Mouse (Mus musculus): ENCODE results near the gene Mical2.

The Mical2 gene

DNA sequence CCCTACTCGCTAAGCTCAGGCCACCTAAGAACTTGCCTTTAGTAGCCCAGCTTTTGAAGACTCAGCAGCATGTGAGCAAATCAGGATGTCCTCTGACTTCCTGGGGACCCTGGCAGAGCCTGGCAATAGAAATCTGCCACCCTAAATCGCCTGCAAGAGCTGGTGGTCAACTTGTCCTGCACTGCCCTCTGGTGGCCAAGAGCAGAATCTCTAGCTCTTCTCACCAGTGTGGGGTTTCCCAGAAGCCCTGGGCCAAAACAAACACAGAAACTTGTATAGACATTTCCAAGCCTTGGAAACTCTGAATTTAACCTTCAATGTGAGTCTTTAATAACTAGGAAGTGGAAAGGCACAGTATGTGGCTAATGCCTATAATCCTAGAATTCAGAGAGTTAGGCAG is 143.4 kb downstream of the Mical2 start:
- DNase-seq = peak; percentile 89

DNA sequence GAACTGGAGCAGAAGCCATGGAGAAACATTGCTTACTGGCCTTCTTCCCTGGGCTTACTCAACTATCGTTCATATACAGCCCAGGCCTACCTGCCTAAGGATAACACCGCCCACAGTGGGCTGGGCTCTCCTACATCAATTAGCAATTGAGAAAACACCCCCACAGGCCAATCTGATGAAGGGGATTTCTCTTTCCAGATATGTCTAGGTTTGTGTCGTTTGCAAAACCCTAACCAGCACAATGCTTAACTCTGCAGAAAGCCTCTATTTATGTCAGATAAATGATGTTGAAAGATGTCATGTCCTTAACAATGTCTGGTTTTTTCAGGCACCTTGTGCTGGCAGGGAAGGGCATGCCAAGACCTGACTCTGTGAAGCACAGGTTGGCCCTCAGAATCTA is 144.3 kb downstream of the Mical2 start:
- no peak for DNase-seq

DNA sequence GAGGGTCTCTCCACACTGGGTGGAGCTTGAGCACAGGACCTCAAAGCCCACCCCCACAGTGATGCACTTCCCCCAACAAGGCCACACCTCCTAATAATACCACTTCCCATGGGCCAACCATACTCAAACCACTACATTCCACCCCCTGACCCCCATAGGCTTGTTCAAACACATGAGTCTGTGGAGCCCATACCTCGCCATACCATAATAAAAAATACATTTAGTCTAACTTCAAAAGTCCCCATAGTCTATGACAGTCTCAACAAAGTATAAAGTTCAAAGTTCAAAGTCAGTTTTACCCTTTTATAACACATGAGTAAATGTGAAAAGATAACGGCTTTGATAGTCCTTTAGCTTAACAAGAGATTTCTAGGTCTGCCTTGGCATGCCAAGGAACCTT is 145.7 kb downstream of the Mical2 start:
- DNase-seq = no peak

DNA sequence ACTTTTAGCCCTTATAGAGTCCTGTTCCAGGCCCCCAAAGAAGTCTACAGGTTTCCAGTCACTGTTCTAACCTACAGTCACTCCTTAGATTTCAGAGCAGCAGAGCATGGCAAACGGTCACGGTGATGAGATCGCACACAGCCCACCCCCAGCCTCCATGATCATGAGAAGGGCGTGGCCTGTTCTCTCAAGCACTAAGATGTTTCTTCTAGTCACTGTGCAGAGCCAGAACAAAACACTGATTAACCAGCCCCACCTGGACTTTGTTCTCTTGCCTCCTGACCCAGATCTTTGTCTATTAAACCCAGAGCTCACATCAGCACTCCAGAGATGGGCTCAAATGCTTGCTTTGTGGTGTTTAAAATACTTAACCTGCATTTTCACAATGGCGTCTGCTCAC is 148.4 kb downstream of the Mical2 start:
- no peak for DNase-seq

DNA sequence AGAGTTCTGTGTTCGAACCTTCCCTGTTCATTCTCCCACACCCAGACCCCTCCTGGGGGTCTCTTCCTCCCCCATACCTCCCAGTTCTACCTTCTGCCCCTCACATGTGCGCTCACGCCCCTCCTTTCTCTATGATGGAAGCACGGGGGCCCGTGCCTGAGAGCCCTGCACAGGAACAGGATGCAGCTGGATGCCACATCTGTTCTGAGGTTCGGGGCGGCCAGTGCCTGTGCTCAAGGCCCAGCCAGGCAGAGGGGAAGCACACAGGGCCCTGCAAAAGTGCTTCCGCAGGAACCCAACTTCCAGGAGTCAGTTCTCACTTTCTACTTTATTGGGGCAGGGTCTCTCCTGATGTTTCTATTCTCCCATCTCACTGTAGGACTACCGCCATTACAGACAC is 149.4 kb downstream of the Mical2 start:
- DNase-seq = no peak

DNA sequence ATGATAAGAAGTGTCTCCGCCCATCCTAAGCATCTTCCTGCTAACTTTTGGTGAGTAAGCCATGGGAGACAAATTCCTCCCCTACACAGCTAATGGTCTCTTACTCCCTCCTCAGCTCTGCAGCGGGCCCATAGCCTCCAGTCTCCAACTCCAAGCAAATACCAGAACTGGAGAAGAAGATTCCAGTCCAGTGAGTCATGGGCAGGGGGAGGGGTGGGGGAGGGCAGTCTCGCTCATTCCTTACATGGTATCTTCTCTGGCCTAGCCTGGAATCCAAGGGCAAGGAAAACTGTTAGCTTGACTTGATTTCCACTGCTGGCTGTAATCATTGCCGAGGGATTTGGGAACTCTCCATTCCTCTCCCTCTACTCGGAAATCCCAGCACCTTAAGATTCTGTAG is 150.2 kb downstream of the Mical2 start:
- no peak for DNase-seq

DNA sequence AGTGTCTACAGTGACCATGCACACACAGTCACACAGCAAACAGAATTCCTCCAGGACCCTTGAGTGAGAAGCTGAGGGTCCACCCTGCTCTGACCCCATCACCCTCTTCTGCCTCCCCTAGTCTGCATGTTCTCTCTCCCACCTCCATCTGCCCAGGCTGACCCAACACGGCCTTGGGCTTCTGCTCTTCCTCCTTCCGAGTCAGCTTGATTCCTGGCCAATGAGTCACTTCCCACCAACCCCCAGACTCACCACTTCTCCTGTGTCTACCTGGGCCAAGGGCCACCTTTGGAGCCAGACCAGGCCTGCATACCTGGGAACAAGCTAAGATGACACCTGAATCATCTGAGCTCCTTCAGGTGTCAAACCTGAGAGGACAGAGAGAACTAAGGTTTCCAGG is 151.0 kb downstream of the Mical2 start:
- no peak for DNase-seq

DNA sequence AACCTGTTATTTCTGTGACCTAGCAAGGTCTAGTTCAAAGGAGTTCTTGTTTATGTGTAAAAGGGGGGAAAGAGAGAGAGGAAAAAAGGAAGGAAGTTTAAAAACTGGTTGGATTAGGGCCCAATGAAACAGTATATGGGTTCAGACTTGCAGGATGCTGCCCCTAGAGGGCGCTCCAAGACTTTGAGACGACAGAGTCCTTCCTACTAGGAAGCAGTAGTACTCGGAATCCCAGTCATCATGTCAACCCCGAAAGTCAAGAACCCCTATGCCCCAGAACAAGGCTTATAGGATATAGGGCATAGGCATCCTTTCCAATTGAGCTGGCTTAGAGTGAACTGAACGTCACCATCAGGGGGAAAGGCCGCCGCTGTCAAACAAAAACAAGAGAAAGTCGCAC is 151.7 kb downstream of the Mical2 start:
- DNase-seq = peak; percentile 86

DNA sequence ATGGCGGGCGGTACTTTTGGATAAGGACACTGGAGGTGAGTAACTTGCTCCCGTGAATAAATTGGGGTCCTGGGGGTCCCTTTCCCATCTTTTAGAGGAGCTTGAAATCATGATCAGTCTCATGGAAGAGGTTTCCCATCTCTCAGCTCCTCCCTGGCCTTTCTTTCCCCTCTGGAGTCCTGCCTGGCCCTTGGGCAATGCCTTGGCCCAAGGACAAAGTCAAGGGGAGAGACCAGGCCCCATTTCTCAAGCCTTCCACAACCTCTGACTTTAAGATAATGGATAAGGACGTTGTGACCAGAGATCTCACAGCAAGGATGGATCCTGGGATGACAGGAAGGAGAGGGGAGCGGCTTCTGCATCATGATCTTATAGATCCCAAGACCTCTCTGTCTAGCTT is 152.4 kb downstream of the Mical2 start:
- no peak for DNase-seq

DNA sequence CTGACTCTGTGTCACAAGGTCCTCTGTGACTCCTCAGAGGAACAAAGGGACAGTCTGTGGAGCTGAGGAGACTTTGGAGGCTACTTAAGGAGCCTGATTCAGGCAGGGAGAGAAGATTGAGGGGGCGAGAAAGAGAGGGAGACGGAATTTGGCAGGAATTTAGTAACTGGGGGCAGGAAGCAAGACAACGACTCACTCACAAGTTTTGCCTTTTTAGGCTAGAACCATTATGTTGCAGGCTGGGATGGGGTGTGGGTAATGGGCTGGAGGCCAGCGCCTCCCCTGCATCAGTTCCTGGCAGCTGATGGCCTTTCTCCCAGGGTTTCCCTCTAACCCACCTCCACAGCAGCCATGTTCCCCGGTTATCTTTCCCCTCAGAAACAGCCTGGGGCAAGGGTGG is 152.8 kb downstream of the Mical2 start:
- DNase-seq = no peak

DNA sequence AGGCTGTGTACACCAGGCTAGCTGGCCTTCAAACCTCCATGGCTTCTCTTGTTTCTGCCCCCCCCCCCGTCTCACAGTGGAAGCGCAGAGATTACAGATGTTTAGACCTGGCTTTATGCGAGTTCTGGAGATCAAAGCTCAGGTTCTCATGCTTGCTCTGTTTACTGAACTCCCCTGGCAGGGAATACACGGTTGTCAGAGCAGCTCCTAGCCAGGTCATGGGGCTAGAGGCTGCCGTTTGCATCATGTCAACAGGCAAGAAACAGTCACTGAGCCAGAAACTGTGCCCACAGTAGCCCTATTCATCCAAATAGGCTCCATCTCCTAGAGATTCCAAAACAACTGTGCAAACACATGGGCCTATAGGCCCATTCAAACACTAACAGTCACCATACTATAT is 160.9 kb downstream of the Mical2 start:
- DNase-seq = no peak

DNA sequence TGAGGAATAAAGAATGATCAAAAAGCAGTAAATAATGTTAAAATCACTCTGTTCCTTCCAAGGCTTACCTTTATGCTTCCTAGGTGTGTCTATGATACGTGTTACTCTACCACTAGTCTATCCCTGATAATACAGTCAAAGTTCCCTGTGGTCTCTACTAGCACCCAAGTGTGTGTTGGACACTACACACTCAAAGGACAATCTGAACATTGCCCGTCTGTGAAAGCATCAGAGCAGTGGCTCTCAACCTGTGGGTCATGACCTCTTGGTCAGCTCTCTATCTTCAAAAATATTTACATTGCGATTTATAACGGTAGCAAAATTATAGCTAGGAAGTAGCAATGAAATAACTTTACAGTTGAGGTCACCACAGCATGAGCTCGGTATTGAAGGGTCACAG is 162.2 kb downstream of the Mical2 start:
- DNase-seq = no peak

DNA sequence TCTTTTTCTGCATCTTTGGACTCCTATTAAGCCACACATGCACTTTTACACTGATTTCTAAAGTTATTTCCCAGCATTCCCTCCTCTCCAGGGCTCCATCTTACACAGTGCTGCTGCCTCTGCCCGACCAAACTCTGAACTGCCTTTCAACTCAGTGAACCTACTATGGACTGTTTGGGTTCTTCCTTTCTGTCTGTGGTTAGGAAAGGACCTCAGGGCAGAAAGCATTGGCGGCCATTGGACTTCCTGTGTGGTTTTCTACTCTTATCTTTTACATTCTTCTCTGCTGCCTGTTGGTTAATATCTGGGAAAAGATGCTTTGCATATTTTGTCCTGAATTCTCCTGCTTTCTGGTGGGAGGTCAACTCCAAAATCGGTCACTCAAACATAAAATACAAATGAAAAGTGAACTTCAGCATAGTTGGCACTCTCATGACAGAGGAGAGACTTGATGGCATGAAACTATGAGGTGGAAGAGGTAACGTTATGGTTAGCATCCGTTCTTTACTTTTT is 162.8 kb downstream of the Mical2 start:
- DNase-seq = no peak

DNA sequence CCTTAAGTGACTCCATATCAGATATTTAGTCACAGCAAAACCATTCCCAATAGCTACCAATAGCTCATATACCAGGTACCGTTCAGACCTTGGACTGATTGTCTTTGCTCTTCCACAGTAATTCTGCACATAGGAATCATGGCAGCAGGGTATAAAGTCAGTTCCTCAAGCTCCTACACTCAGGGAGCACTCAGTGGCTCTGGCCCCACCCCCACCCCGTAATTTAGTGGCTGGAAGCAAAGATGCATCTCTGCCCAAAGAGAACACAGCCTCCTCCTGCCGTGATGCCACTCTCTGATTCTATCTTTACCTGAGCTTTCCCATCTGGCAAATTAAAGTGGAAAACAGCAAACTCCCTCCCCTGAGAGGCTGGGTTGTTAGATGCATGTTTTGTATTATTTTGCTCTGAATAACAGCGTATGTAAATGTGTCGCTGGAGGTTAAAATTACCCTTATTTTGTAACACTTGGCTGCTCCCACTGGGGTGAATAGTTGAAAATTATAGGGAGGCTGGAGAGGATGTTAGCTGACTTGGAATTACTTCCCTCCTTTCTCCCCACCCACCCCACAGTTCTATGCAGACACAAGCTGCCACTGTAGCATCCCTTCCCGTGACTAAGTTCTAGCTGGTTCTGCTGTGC is 164.1 kb downstream of the Mical2 start:
- DNase-seq = no peak

DNA sequence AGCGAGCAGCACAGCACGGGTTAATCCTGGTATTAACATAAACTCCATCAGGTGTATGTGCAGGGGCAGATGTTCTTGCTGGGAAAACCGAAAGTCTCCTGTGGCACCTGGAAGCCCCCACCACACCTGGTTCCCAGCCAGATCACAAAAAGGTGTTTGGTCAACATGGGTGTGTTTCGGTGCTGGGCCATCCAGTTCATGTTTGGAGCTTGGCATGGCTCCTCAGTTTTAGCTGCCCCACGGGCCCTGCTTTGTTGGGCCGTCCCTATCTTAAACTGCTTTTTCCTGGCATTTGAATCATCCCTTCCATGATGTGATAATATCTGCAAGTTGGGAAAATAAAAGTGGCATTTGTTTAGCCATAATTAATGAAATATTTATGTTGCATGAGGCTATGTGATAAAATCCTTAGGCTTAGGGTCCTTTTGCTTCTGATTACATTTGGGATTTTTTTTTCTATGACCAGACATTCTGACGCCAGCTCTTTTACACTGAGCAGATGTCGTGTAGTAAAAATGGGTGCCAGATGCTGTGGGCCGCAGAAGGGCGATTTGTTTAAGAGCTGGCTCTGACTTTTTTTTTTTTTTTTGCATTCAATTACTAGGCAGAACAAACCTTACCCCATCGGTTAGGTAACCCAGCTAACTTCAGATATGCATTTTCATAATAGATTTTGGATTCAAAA is 164.7 kb downstream of the Mical2 start:
- DNase-seq = peak; percentile 41

DNA sequence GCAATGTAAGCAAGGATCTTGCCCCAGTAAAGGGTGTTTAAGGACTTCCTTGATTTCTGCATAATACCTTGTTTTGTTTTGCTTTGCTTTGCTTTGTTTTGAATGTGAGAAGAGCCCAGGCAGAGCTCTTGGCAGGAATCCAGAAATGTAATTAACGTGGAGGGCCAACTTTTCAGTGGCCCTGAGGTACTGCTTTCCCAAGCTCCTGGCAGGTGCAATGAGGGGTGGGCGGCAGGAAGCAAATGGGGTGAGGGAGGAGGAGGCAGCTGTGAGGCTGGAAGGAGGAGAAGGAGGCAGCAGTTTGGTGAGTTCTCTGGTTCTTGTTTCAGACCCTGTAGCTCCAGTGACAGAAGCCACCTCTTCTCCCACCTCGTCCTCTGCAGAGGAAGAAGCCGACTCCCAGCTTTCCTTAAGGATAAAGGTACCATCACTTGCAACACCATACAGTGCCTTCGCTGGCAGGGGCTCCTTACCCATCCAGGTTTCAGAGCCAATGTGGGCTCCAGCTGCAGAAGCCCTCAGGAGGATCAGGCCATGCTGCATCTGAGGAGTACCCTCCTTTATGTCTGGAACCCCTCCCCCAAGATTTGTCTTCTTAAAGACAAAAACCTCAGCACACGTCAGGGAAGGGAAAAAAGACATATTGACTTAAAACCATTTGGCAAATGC is 165.4 kb downstream of the Mical2 start:
- DNase-seq = peak; percentile 64

DNA sequence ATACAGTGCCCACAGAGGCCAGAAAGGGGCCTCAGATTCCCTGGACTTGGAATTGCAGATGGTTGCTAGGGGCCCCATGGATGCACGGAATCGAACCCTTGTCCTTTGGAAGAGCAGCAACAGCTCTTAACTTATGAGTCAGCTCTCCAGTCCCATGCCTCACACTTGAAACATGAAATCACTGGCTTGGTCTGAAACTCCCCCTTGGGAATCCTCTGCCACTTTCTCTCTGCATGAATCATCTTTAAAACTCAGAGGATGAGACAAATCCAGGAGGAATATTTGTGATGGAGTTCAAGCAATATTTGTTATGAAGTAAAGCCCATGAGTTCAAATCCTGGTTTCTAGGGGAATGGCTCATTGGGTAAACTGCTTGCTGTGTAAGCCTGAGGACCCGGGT is 172.1 kb downstream of the Mical2 start:
- no peak for DNase-seq

DNA sequence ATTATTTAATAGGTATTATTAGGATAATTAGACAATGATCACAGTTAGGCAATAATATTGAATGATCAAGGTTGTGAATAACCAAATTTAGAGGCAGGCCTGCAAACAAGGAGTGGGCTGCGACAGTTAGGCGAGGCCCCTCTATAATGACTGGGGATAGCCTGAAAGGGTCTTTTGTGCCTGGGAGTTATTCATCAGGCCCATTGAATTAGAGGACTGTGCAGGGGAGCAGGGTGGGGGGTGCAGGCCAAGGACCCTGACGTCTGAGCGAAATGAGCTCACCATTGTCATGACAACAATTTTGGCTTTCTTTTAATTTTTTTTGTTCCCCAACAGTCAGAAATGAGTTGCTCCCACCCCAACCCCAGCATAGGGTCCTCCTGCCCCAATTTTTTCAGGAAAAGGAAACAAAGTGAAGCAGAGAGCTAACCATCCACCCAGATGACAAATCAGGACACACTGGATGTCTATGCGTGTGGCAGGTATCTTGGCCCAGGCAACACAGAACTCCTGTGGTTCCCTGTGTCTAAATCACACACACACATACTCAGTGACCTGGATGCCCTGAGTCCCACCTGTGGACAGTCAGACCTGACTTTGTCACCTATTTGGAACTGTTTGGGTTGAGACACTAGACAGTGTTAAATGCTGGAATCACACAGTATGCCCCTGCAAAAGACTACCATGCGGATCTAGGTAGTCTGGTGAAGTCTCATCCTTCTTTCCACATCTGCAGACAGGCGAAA is 173.9 kb downstream of the Mical2 start:
- peak; percentile 61 for DNase-seq

DNA sequence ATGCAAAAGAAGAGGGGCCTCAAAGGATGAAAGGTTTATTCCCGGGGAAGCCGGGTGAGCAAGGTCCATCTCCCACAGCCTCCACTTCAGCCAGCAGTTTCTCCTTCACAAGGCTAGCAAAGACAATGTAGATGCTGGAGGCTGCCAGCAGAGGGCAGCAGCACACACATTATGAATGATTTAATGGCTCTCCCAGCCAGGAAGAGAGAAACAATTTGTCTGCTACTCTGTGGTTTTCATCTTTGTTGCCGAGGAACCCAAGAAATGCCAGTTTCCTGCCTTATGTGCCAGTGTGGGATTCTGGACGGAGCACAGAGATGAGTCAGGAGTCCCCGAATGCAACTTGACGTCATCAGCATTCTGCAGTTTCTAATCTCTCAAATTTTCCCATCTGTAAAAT is 174.5 kb downstream of the Mical2 start:
- peak; percentile 91 for DNase-seq

DNA sequence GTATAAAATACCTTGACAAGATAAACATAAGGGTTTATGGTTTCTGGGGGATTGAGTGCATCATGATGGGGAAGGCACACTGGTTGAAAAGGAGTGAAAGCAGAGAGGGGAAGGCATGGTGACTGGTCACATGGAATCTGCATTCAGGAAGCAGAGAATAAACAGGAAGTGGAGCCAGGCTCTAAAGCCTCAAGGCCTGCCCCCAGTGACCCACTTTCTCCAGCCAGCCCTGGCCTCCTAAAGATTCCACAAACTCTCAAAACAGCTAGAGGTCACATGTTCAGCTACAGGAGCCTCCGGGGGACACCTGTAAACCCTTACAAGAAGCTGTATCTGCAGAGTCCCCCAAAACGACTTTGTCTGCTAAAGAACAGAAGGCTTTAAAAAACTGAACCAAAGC is 179.4 kb downstream of the Mical2 start:
- DNase-seq = peak; percentile 54

DNA sequence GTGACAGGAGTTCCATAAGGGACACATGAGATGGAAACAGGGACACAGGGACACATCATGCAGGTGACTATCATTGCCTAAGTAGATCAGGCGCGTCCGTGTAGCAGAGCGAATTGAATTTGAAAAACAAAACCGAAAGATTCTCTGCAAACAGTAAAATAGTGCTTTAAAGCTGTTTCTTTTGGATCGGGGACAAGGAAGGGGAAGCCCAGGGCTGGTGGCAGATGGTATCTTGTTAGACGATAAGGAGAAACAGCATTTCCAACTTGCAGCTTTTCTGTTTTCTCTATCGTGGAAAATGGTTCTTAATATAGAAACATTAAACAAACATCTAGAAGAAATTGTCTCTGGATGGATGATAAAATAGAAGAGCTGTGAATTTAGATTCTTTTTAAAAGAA is 179.9 kb downstream of the Mical2 start:
- no peak for DNase-seq

DNA sequence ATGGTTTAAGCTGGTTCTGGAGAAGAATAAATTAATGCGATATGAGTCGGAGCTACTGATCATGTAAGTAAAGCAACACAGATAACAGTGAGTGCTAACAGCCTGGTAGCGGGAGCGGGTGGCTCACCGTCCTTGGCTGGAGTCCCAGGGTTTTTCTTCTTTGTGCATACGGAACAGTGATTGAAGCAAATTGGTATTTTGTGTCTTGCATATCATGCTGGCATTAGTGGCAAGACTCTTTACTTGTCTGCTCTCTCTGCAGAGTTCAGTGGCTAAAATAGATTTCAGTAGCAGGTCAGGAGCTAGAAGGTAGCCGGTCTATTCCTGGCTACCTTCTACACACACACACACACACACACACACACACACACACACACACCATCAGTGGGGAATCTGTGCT is 181.9 kb downstream of the Mical2 start:
- no peak for DNase-seq

DNA sequence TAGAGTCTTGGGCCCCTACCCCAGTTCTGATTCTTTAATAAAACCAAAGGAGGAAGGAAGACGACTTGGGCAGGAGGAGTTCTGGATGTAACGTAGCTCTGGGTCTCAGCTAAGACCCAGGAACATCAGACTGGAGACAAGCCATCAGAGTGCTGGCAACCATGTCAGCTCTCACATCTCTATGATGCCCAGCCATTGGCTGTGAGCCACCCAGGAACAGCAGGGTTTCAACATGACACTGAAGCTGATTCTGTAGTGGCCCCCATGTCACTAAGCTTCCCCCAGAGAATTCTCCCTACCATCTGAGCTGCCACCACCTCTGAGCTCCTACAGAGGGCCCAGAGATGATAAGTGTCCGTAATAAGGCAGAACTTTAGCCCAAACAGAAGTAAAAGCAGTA is 184.3 kb downstream of the Mical2 start:
- no peak for DNase-seq

DNA sequence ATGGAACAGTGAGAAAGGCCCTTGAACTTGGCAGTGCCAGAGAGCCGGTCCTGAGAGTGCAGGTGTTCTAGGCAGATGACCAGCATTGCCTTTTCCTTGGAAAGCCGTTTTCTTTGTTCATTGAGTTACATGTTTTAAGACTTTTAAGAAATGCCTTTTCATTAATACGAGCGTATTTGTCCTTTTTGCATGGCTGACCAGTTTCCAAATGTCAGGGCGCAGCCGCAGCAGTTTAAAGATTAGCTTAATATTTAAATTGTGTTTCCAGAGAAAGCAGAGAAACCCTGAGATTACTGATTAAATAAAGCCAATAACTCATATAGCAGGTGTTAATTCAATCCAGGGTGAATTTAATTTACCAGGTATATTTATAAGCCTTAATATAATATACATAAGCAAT is 187.6 kb downstream of the Mical2 start:
- no peak for DNase-seq

All from retina, postnatal 1 day (tissue).